Mouse (Mus musculus) lung, postnatal 36 days (tissue): ENCODE data around the gene 2210010C04Rik.
A peak's percentile ranks its signal among the peaks of the same experiment; 100 is the strongest.

Experiments used
- DNase-seq: peaks from one replicate; pipeline ENCODE4 v3.0.0; 2022; ENCODE audit warnings: mixed read lengths

Gene 2210010C04Rik

GRCm38 (mm10) chr6:41035409-41035808, at the start of gene 2210010C04Rik:
2210010C04Rik (minus strand) TSS chr6:41035509.
- DNase-seq: no peak

GRCm38 (mm10) chr6:41080121-41080520, 44.8 kb upstream of the 2210010C04Rik start:
- DNase-seq: no peak

DNA sequence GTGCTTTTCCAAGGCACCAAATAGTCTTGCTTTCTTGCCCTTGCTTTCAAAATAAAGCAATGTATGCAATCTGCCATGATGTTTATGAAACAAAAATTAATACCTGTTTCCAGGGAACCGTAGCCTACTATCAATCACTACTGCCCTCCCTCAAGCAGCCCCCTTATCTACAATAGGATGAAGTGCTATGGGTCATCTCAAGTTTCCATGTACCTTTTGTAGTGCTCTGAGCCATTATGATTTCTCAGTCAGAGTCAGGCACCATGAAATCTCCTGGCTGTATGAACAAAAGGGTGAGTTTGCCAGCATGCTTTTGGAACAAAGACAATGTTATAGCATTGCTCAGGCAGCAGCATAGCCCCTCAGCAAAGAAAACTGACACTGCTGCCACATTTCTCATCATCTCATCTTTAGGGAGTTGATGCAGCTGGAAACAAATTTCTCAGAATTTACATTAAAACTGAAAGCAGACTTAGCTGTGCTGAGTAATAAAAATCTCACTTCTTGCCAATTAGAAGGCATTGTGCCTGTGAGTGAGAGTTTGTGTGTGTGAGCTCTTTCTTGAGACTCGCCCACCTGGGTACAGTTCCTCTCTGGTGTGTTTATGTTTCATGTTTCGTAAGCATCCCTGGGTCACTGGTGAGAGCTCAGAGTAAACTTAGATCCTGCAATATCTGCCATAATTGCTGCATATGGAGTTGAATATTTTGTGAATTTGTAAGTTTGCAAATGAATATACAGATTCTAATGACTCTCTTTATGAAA, 43.4 kb upstream of the 2210010C04Rik start:
- no peak for DNase-seq

- no peak for DNase-seq
These were observed 40.4 kb upstream of the 2210010C04Rik start for GRCm38 (mm10) chr6:41075753-41076152.

DNA sequence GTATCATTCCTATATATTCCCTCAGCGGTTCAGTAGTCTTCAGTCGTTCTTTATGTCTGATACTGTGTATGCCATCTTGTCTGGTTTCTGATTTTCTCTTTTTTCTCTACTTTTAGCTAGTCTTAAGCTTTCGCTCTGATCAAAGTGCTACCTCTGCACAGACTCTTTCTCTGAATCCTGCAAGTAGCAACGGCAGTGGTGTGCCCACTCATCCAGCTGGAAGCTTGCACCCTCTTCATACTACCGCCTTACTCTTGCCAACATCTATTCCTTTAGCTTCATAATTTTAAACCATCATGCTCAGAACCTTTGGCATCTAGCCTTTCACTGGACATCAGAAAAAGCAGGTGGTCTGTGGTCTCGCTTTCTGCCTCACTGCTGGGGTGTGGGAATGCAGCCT, 28.0 kb upstream of the 2210010C04Rik start:
- DNase-seq: no peak

GRCm38 (mm10) chr6:41062746-41063145, 27.4 kb upstream of the 2210010C04Rik start:
- no peak for DNase-seq

DNA sequence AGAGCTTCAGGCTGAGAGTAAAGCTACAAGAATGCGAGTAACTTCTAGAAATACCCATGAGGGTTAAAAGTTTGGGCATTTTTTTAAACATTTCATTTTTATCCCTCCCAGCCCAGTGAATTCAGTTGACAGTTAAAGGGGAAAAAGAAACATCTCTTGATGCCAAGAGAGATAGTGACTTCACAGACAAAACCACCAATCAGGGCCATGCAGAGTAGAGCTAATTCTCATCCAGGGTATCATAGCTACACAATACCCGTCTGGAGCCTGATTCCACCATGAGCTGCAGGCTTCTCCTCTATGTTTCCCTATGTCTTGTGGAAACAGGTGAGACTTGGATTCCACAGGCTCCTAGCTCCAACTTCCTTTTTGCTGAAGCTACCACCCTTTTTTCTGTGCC, 26.8 kb upstream of the 2210010C04Rik start:
- DNase-seq: no peak

GRCm38 (mm10) chr6:41061085-41061484, 25.8 kb upstream of the 2210010C04Rik start:
- DNase-seq: no peak

DNA sequence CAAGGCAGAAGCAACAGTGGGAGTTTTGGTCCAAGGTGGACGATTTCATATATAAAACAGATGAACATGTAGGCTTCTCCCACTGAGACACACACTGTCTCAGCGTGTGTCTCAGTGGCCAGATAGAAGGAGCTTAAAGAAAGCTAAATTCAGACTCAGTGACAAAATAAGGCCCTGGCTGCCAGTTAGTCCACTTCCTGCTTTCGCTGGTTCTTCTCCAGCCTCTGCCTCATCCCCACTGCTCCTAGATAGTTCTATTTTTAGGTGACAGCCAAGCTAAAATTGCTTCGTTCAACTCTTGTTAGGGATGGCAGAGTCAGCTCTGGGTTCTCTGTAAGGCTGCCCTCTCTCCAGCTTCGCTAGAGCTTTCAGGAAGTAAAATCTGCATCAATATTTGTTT, 22.3 kb upstream of the 2210010C04Rik start:
- DNase-seq: no peak

DNA sequence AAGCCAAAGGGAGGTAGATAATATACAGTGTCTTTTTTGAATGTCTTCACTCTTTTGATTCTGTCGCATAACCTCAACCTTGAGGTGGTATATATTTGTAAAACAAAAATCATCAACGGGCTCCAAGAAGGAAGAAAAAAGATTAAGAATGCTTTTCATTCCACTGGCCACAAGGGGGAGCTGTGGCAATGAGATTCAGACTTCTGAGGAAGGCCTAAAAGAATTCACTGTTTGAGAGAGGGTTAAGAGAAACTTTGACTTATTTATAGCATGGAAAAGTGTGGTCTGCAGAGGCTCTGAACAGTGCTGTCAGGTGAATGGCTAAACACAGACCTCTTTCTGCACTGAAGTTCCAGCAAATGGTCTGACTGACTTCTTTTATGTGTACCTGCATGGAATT, 20.3 kb upstream of the 2210010C04Rik start:
- peak; percentile 21 for DNase-seq

GRCm38 (mm10) chr6:41054379-41054778, 19.1 kb upstream of the 2210010C04Rik start:
- no peak for DNase-seq

DNA sequence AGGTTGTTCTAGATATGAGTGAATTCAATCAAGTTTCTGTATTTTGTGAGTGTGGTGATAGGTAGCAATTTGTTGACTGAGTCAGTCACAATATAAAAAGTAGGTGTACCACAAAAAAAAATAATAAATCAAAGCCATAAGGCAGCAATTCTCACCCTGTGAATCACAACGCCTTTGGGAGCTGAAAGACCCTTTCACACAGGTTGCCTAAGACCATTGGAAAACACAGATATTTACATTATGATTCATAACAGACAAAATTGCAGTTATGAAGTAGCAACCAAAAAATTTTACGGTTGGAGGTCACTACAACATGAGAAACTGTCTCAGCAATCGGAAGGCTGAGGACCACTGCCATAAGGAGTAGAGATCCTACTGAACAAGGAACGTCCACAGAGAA, 16.5 kb upstream of the 2210010C04Rik start:
- no peak for DNase-seq

DNA sequence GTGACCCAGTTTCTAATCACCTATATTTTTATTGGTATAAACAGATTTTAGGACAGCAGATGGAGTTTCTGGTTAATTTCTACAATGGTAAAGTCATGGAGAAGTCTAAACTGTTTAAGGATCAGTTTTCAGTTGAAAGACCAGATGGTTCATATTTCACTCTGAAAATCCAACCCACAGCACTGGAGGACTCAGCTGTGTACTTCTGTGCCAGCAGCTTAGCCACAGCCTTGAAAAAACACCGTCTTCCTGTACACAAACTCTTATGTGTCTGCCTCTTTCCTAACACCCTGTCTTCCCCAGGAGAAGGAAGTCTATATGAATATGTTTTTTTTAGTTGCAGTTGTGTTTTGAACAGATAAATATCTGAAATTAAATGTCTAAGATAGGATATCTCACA, 13.3 kb upstream of the 2210010C04Rik start:
- no peak for DNase-seq

DNA sequence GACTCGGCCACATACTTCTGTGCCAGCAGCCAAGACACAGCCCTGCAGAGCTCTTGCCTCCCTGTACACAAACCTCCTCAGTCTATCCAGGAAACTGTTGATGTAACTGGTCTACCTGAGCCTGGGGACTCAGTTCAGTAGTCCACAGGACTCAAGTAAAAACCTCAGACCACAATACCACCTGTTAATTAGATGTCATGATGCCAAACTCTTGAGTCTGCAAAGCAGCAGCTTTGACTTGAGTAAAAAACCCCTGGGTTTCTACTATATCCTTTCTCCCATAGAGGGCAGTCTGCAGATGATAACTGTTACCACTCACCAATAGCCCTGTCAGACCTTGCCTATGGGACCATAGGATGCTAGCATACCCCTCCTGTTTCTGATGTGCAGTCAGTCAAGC, 12.7 kb upstream of the 2210010C04Rik start:
- no peak for DNase-seq

DNA sequence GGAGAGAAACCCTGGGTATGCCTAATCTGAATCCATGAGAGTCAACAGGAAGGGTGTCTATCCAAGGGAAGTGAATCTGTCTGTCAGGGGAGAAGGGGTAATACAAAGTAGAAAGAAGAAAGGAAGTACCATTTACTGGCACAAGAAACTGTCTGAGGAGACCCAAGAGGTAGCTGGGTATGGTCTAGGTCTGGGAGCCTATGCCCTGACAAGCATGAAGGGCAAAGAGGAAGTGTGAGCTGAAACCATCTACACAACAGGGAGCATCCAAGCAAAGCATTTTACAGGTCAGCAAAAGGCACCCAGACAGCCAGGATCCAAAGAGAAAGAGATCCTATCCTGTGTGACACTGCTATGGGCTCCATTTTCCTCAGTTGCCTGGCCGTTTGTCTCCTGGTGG, 11.9 kb upstream of the 2210010C04Rik start:
- DNase-seq: no peak

- DNase-seq: no peak
These were observed 11.2 kb upstream of the 2210010C04Rik start for GRCm38 (mm10) chr6:41046553-41046952.

GRCm38 (mm10) chr6:41044753-41045152, 9.4 kb upstream of the 2210010C04Rik start:
- no peak for DNase-seq

DNA sequence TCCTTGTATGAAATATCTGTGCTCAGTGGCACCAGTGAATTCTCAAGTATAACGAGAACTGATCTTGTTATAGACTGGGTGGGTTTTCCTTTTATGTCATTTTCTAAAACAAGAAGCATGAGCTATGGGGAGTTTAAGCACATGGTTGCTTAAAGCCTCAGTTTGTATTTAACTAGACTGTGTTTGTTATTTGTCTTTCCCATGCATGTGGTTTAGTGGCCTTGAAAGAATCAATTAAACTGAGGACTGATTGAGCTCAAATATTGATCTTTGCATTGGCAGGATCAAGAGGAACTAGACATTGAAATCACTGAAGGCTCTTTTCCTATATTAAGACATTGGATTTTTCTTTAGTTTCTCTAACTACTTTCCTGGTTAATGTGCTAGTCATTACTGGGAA, 9.0 kb upstream of the 2210010C04Rik start:
- no peak for DNase-seq

DNA sequence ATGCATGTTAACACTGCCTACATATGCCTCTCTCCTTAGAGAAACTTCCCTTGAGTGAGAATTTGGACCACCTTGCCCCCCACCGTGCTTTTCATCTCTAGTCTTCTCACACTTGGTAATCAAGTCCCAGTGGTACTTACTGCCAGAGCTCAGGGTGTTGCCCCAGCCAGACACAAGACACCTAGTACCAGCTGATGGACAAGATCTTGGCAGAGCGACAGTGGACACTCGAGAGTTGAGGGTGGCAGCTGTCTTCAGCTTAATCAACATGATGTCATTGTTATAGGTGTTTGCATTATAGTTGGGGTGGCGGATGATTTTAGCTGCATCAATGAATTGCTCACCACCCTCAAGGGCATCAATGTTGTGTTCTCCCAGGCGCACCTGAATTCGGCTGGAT, 2.5 kb downstream of the 2210010C04Rik start:
- no peak for DNase-seq

- no peak for DNase-seq
These were observed 3.1 kb downstream of the 2210010C04Rik start for GRCm38 (mm10) chr6:41032231-41032630.

DNA sequence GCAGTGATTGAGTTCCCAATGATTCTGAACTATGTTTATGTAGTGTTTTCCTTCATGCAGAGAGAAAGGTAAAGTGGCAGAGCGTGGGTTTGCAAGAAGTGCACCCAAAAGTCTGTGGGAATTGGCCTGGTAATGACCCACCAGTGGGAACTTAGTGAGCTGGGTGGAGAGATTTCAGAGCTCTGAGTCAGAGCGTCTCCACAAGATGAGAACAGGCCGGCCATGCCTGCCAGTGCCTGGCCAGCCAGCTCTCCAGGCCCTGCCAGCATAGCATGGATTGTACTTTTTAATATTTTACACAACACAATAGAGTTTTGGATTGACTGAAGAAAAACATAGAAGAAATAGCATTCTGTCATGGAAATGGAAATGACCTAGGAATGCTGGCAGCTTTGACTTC, 4.5 kb downstream of the 2210010C04Rik start:
- DNase-seq: no peak

GRCm38 (mm10) chr6:41027053-41027452, 8.3 kb downstream of the 2210010C04Rik start:
- DNase-seq: peak; percentile 12

GRCm38 (mm10) chr6:41025873-41026650, 9.2 kb downstream of the 2210010C04Rik start:
- no peak for DNase-seq

GRCm38 (mm10) chr6:41019140-41019539, 16.2 kb downstream of the 2210010C04Rik start:
- no peak for DNase-seq
